Mouse (Mus musculus) forebrain, postnatal 0 days (tissue): ENCODE results near the gene Rep15. TPM values are rescaled to one million over a fixed set of nuclear protein-coding genes. Genes with fewer than 3 reads are reported as not detected.

Experiments used
- ATAC-seq: fragments of 200-750 bp; cut with Nextera tagmentation; 2 replicates; pipeline ENCODE4 v1.8.0; 2017; ENCODE audit warnings: mild to moderate bottlenecking, moderate library complexity
- DNase-seq: peaks from one replicate; pipeline ENCODE4 v3.0.0-alpha.2; 2015
- H3K27ac ChIP-seq: fragments of 300-500 bp; sonication (generic); 2 replicates; pipeline ENCODE4 v1.5.1; 2014; ENCODE audit warnings: low read depth, mild to moderate bottlenecking, antibody characterized with exemption, low read length, moderate library complexity, mixed read lengths
- H3K27me3 ChIP-seq: fragments of 300-500 bp; sonication (generic); 2 replicates; pipeline ENCODE4 v1.6.1; 2014; ENCODE audit warnings: mild to moderate bottlenecking, low read length, mixed read lengths; ENCODE audit not compliant: insufficient read depth
- H3K36me3 ChIP-seq: fragments of 300-500 bp; sonication (generic); 2 replicates; pipeline ENCODE4 v1.6.1; 2014; ENCODE audit warnings: mild to moderate bottlenecking, moderate library complexity; ENCODE audit not compliant: insufficient read depth
- H3K4me1 ChIP-seq: fragments of 300-500 bp; sonication (generic); 2 replicates; pipeline ENCODE4 v1.6.1; 2014; ENCODE audit warnings: antibody characterized with exemption; ENCODE audit not compliant: insufficient read depth
- H3K4me2 ChIP-seq: fragments of 300-500 bp; sonication (generic); 2 replicates; pipeline ENCODE4 v1.6.1; 2014; ENCODE audit warnings: low read depth, mild to moderate bottlenecking, moderate library complexity
- H3K4me3 ChIP-seq: fragments of 300-500 bp; sonication (generic); 2 replicates; pipeline ENCODE4 v1.5.1; 2014; ENCODE audit warnings: low read depth, low read length, mixed read lengths
- H3K9ac ChIP-seq: fragments of 300-500 bp; sonication (generic); 2 replicates; pipeline ENCODE4 v1.6.1; 2014; ENCODE audit warnings: mild to moderate bottlenecking
- H3K9me3 ChIP-seq: fragments of 300-500 bp; sonication (generic); 2 replicates; pipeline ENCODE4 v1.6.1; 2016; ENCODE audit warnings: low read length
- CTCF ChIP-seq: sonication (generic); IDR thresholded peaks from 2 replicates; pipeline ENCODE4 v1.5.1; 2016; ENCODE audit warnings: antibody characterized with exemption, control low read depth, low read depth
- WGBS: fragments of 180-500 bp; shearing (Covaris S2); extraction: QIAGEN DNeasy Blood & Tissue Kit; methylation state at CpG from one replicate; pipeline ENCODE4 v1.1.7; 2014; 5-methylcytosine and 5-hydroxymethylcytosine counted together
- polyA plus RNA-seq: library from polyadenylated mRNA; unstranded; fragments of >200 nt; fragmentation: Nextera tagmentation; extraction: Ambion mirVana; gene quantifications from 2 replicates; pipeline ENCODE4 v1.2.1, GENCODE M21; 2015
- total RNA-seq: library from RNA; depleted of rRNA; stranded (reverse); fragments of >200 nt; gene quantifications from 2 replicates; pipeline ENCODE4 v1.2.3, GENCODE M21; 2014

The Rep15 gene
- total and polyA plus RNA-seq, 2 experiments from 2014 or later: 0.74 to 1.1 TPM

- Histone ChIP-seq H3K9me3 (no peaks in the 10 kb centered on the region), H3K27me3 (no peaks in the 10 kb centered on the region), H3K27ac (no peak overlapping the region), H3K36me3 (peaks cover 44% of the 10 kb centered on the region), H3K4me3 (no peak overlapping the region), H3K4me1 (no peaks in the 10 kb centered on the region), H3K9ac (no peak overlapping the region), H3K4me2 (no peak overlapping the region)
- TF ChIP-seq CTCF: no peak
- WGBS: 94% methylated on average over 13 of the region's 13 CpGs
- DNase-seq (no peak), ATAC-seq (no peak)
Measured at GRCm38 (mm10) chr6:147049239-147049805, 16.9 kb downstream of the Rep15 start.

GRCm38 (mm10) chr6:147051666-147052065 lies 19.3 kb downstream of the Rep15 start:
- no peak overlapping the region for H3K9ac ChIP-seq
- WGBS: 93% methylated on average over 8 of the region's 8 CpGs
- TF ChIP-seq CTCF: no peak

GRCm38 (mm10) chr6:147052440-147052839 lies 20.1 kb downstream of the Rep15 start:
- Histone ChIP-seq H3K27me3 (no peaks in the 10 kb centered on the region), H3K27ac (no peak overlapping the region), H3K4me3 (no peak overlapping the region), H3K4me1 (no peaks in the 10 kb centered on the region), H3K9me3 (no peaks in the 10 kb centered on the region), H3K4me2 (no peak overlapping the region), H3K9ac (no peak overlapping the region), H3K36me3 (peaks cover 48% of the 10 kb centered on the region)
- DNase-seq: no peak
- ATAC-seq: no peak
- TF ChIP-seq CTCF: no peak
- 89% methylated on average over 9 of the region's 9 CpGs for WGBS

More at GRCm38 (mm10) chr6:147051666-147052065, 19.3 kb downstream of the Rep15 start:
- peaks cover 50% of the 10 kb centered on the region for H3K36me3 ChIP-seq
- H3K27me3 ChIP-seq: no peaks in the 10 kb centered on the region
- H3K27ac ChIP-seq: no peak overlapping the region
- DNase-seq: no peak
- no peaks in the 10 kb centered on the region for H3K9me3 ChIP-seq
- ATAC-seq: no peak
- no peak overlapping the region for H3K4me3 ChIP-seq
- no peak overlapping the region for H3K4me2 ChIP-seq
- H3K4me1 ChIP-seq: no peaks in the 10 kb centered on the region

- H3K4me1 ChIP-seq: no peaks in the 10 kb centered on the region
- DNase-seq (peak; percentile 26), ATAC-seq (peak; percentile 87)
- 59% methylated on average over 19 of the region's 19 CpGs for WGBS
- TF ChIP-seq CTCF: no peak
- no peaks in the 10 kb centered on the region for H3K9me3 ChIP-seq
- no peaks in the 10 kb centered on the region for H3K27me3 ChIP-seq
- H3K9ac ChIP-seq: no peak overlapping the region
- H3K27ac ChIP-seq: no peak overlapping the region
- no peak overlapping the region for H3K4me3 ChIP-seq
- no peak overlapping the region for H3K4me2 ChIP-seq
- peaks cover 46% of the 10 kb centered on the region for H3K36me3 ChIP-seq
Measured at GRCm38 (mm10) chr6:147053785-147054646, 21.6 kb downstream of the Rep15 start.

GRCm38 (mm10) chr6:147055374-147055977 lies 23.1 kb downstream of the Rep15 start:
- Histone ChIP-seq H3K9me3 (no peaks in the 10 kb centered on the region), H3K4me3 (no peak overlapping the region), H3K27me3 (no peaks in the 10 kb centered on the region), H3K4me2 (no peak overlapping the region), H3K9ac (no peak overlapping the region), H3K4me1 (no peaks in the 10 kb centered on the region), H3K36me3 (peaks cover 33% of the 10 kb centered on the region), H3K27ac (no peak overlapping the region)
- WGBS: 86% methylated on average over 10 of the region's 10 CpGs
- ATAC-seq: no peak
- no peak for TF ChIP-seq CTCF
- no peak for DNase-seq

- Histone ChIP-seq H3K9me3 (no peaks in the 10 kb centered on the region), H3K4me3 (no peak overlapping the region), H3K9ac (no peak overlapping the region), H3K4me1 (no peaks in the 10 kb centered on the region), H3K27me3 (no peaks in the 10 kb centered on the region), H3K27ac (no peak overlapping the region), H3K4me2 (no peak overlapping the region), H3K36me3 (peaks cover 28% of the 10 kb centered on the region)
- TF ChIP-seq CTCF: no peak
- no peak for DNase-seq
- ATAC-seq: no peak
- WGBS: 81% methylated on average over 7 of the region's 7 CpGs
Measured at GRCm38 (mm10) chr6:147059326-147059725, 26.9 kb downstream of the Rep15 start.

GRCm38 (mm10) chr6:147061630-147062029 lies 29.2 kb downstream of the Rep15 start:
- TF ChIP-seq CTCF: no peak
- Histone ChIP-seq H3K4me3 (no peak overlapping the region), H3K9ac (no peak overlapping the region), H3K27me3 (no peaks in the 10 kb centered on the region), H3K4me1 (no peaks in the 10 kb centered on the region), H3K9me3 (no peaks in the 10 kb centered on the region), H3K4me2 (no peak overlapping the region), H3K36me3 (peaks cover 24% of the 10 kb centered on the region), H3K27ac (no peak overlapping the region)
- 49% methylated on average over 9 of the region's 9 CpGs for WGBS
- DNase-seq (no peak), ATAC-seq (peak; percentile 94)
